Mouse (Mus musculus) megakaryocyte, adult 5-6 weeks (primary cell): ENCODE results near the gene Sult4a1. TPM values are rescaled to one million over a fixed set of nuclear protein-coding genes. Genes with fewer than 3 reads are reported as not detected.

ENCODE experiments used
- ATAC-seq: 2 replicates; pipeline ENCODE4 v1.8.0; 2016; ENCODE audit warnings: mild to moderate bottlenecking, inconsistent platforms; ENCODE audit not compliant: poor library complexity, severe bottlenecking
- total RNA-seq, 2 experiments: library from RNA; stranded (forward) in 1 of 2; stranded (reverse) in 1 of 2; fragments of 153-499, 151-499 nt in 1 of 2; fragments of 221-1000, 200-1000 nt in 1 of 2; gene quantifications; 2 replicates each; pipeline versions ENCODE4 v1.2.3 to v1.2.4; 2015 to 2017

The Sult4a1 gene
- total RNA-seq, 2 experiments from 2014 or later, result not detected

DNA sequence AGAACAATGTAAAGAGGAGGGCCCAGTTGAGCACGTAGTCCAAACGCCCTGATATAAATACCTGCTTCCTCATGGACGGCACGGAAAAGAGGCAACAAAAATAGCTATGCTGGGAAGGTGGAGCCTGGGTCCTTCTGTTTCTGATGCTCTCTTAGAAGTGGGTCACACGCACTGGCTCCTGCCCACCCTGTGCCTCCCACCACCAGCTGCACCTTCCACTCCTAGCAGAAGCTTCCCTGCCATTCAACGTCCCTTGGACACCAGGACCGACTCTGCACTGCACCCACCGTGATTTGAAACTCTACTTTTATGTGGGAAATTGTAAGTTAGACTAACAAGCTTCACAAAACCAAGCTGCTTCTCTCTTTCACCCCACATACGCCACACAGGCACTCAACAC lies 53.2 kb downstream of the Sult4a1 start:
- ATAC-seq, result no peak

DNA sequence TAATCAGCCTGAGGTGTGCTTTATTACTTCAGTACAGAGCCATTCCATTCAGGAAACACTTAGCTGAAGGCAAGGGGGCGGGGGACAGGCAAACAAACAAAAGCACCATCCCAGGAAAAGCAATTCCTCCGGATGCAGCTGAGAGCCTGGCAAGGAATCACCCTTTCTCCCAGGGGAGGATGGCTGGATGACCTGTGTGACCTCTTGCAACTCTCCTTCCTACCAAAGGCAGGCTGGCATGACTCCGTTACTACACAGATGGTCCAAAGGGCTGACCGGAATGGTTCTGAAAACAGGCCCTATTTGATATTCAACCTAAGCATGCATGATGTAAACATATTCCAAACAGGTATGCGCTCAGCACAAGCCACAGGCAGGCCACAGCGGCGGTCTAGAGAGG lies 56.0 kb downstream of the Sult4a1 start:
- no peak for ATAC-seq

DNA sequence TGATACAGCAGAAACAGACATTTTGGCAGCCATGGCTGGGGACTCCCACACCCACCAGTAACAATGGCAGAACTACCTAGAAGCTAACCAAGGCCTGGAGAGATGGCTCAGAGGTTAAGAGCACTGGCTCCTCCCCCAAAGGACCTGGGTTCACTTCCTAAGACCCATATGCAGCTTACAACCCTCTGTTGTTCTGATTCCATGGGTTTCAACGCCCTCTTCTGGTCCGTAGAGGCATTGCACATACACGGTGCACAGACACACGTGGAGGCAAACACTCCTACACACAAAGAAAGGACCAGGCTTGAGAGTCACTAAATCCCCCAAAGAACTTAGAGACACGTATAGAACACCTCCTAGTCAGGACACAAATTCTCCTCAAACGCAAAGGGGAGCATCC lies 60.0 kb downstream of the Sult4a1 start:
- no peak for ATAC-seq

DNA sequence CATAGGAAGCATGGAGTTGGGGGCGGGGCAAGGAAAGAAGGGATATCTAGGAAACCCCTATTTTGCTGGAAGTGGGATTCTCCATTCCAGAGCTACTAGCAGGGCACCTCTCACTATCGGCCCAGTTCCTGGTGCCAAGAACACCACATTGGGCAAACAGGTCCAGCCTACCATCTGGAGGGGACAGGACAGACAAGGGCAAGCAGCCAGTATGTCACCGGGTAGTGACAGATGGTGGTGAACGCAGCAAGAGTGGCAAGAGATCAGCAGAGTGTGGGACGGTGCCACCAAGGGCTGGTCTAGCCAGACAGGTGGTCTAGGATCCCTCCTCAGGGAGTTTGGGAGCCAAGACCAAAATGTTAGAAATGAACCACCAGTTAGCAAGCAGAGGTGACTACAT lies 68.5 kb downstream of the Sult4a1 start:
- no peak for ATAC-seq

Other genes with a start within 250 kb of the Sult4a1 start
- gene Efcab6, start 40.4 kb downstream of the Sult4a1 start, total RNA-seq (2015), result not detected in 2 replicates
- not detected in 2 replicates for gene Efcab6, start 40.4 kb downstream of the Sult4a1 start, total RNA-seq (2017)
- gene Pnpla5, start 17.4 kb upstream of the Sult4a1 start, total RNA-seq (2015), result not detected in 2 replicates
- gene Pnpla5, start 17.4 kb upstream of the Sult4a1 start, total RNA-seq (2017), result not detected in 2 replicates
- not detected in 2 replicates for gene Pnpla3, start 62.1 kb upstream of the Sult4a1 start, total RNA-seq (2015)
- gene Pnpla3, start 62.1 kb upstream of the Sult4a1 start, total RNA-seq (2017), result not detected in 2 replicates
- 25.7 and 30.5 TPM in 2 replicates for gene Samm50, start 86.5 kb upstream of the Sult4a1 start, total RNA-seq (2015)
- 26.0 and 26.4 TPM in 2 replicates for gene Samm50, start 86.5 kb upstream of the Sult4a1 start, total RNA-seq (2017)
- gene Parvb, start 126.3 kb upstream of the Sult4a1 start, total RNA-seq (2015), result 32.7 and 38.8 TPM in 2 replicates
- 9.5 and 10.6 TPM in 2 replicates for gene Parvb, start 126.3 kb upstream of the Sult4a1 start, total RNA-seq (2017)
- 54.9 and 59.6 TPM in 2 replicates for gene Parvg, start 218.3 kb upstream of the Sult4a1 start, total RNA-seq (2015)
- 147 and 225 TPM in 2 replicates for gene Parvg, start 218.3 kb upstream of the Sult4a1 start, total RNA-seq (2017)